Mouse (Mus musculus) MN1 (cell line): Measurements from ENCODE around the gene Sh3bgrl.

Source experiments
- DNase-seq: peaks from one replicate; pipeline ENCODE4 v3.0.0-alpha.2; 2016; ENCODE audit warnings: low spot score

The Sh3bgrl gene

GRCm38 (mm10) chrX:109132463-109132862 is 37.3 kb downstream of the Sh3bgrl start:
- no peak for DNase-seq

GRCm38 (mm10) chrX:109133500-109133899 is 38.3 kb downstream of the Sh3bgrl start:
- no peak for DNase-seq

GRCm38 (mm10) chrX:109136306-109136705 is 41.1 kb downstream of the Sh3bgrl start:
- DNase-seq: no peak

- no peak for DNase-seq
Observed at GRCm38 (mm10) chrX:109136820-109137219, 41.7 kb downstream of the Sh3bgrl start.

- DNase-seq: no peak
Observed at GRCm38 (mm10) chrX:109137295-109137694, 42.1 kb downstream of the Sh3bgrl start.

- no peak for DNase-seq
Observed at GRCm38 (mm10) chrX:109141337-109141870, 46.2 kb downstream of the Sh3bgrl start.

- no peak for DNase-seq
Observed at GRCm38 (mm10) chrX:109142281-109142680, 47.1 kb downstream of the Sh3bgrl start.

GRCm38 (mm10) chrX:109145779-109146178 is 50.6 kb downstream of the Sh3bgrl start:
- DNase-seq: no peak

- DNase-seq: no peak
Observed at GRCm38 (mm10) chrX:109147108-109147507, 51.9 kb downstream of the Sh3bgrl start.

GRCm38 (mm10) chrX:109151228-109151627 is 56.1 kb downstream of the Sh3bgrl start:
- no peak for DNase-seq

- no peak for DNase-seq
Observed at GRCm38 (mm10) chrX:109160326-109160725, 65.2 kb downstream of the Sh3bgrl start.

- no peak for DNase-seq
Observed at GRCm38 (mm10) chrX:109160901-109161300, 65.7 kb downstream of the Sh3bgrl start.

- DNase-seq: no peak
Observed at GRCm38 (mm10) chrX:109175038-109175437, 79.9 kb downstream of the Sh3bgrl start.

- no peak for DNase-seq
Observed at GRCm38 (mm10) chrX:109175470-109175869, 80.3 kb downstream of the Sh3bgrl start.

GRCm38 (mm10) chrX:109184706-109185478 is 89.7 kb downstream of the Sh3bgrl start:
- no peak for DNase-seq

- no peak for DNase-seq
Observed at GRCm38 (mm10) chrX:109189607-109190006, 94.4 kb downstream of the Sh3bgrl start.

- no peak for DNase-seq
Observed at GRCm38 (mm10) chrX:109190969-109191368, 95.8 kb downstream of the Sh3bgrl start.

GRCm38 (mm10) chrX:109191436-109191835 is 96.3 kb downstream of the Sh3bgrl start:
- DNase-seq: no peak

- no peak for DNase-seq
Observed at GRCm38 (mm10) chrX:109196468-109196867, 101.3 kb downstream of the Sh3bgrl start, which contains the start of gene Gm6377. Gene Gm6377, plus strand, starts transcription at chrX:109196756.

GRCm38 (mm10) chrX:109207843-109208242 is 112.7 kb downstream of the Sh3bgrl start:
- DNase-seq: no peak

GRCm38 (mm10) chrX:109228720-109229119 is 133.6 kb downstream of the Sh3bgrl start:
- no peak for DNase-seq

GRCm38 (mm10) chrX:109235383-109236036 is 140.3 kb downstream of the Sh3bgrl start:
- DNase-seq: no peak

- peak; percentile 6 for DNase-seq
Observed at GRCm38 (mm10) chrX:109238163-109238562, 143.0 kb downstream of the Sh3bgrl start.
